Mouse (Mus musculus) heart, adult 8-10 months (tissue): ENCODE measurements around the gene Ccdc183. TPM values are rescaled to one million over a fixed set of nuclear protein-coding genes. Genes with fewer than 3 reads are reported as not detected.

Source experiments
- DNase-seq: peaks from one replicate; pipeline ENCODE4 v3.0.0; 2022; ENCODE audit warnings: low spot score
- total RNA-seq, 4 experiments: library from RNA; stranded (reverse); gene quantifications; 2 replicates each; pipeline ENCODE4 v1.2.4; 2022

Ccdc183 gene
- total RNA-seq, 4 experiments from 2014 or later = not detected

- peak; percentile 86 for DNase-seq
Observed at GRCm38 (mm10) chr2:25607761-25608622, 9.5 kb downstream of the Ccdc183 start, which contains the start of gene Rabl6. Rabl6 (minus strand) TSS chr2:25608521.

- DNase-seq = no peak
Observed at GRCm38 (mm10) chr2:25602526-25602925, 15.0 kb downstream of the Ccdc183 start.

- no peak for DNase-seq
Observed at GRCm38 (mm10) chr2:25600037-25600436, 17.4 kb downstream of the Ccdc183 start.

- no peak for DNase-seq
Observed at GRCm38 (mm10) chr2:25598749-25599148, 18.7 kb downstream of the Ccdc183 start.

GRCm38 (mm10) chr2:25596765-25597510 is 20.5 kb downstream of the Ccdc183 start:
- DNase-seq = no peak

GRCm38 (mm10) chr2:25591863-25592262 is 25.6 kb downstream of the Ccdc183 start:
- no peak for DNase-seq

GRCm38 (mm10) chr2:25588227-25588907 is 29.1 kb downstream of the Ccdc183 start:
- DNase-seq = no peak

- no peak for DNase-seq
Observed at GRCm38 (mm10) chr2:25587290-25587689, 30.2 kb downstream of the Ccdc183 start.

GRCm38 (mm10) chr2:25585601-25586000 is 31.9 kb downstream of the Ccdc183 start:
- no peak for DNase-seq

- no peak for DNase-seq
Observed at GRCm38 (mm10) chr2:25584856-25585255, 32.6 kb downstream of the Ccdc183 start.

GRCm38 (mm10) chr2:25584152-25584551 is 33.3 kb downstream of the Ccdc183 start:
- no peak for DNase-seq

- no peak for DNase-seq
Observed at GRCm38 (mm10) chr2:25583571-25583970, 33.9 kb downstream of the Ccdc183 start.

GRCm38 (mm10) chr2:25583120-25583481 is 34.4 kb downstream of the Ccdc183 start:
- DNase-seq = no peak

GRCm38 (mm10) chr2:25582466-25583119 is 34.9 kb downstream of the Ccdc183 start:
- DNase-seq = no peak

GRCm38 (mm10) chr2:25581901-25582301 is 35.6 kb downstream of the Ccdc183 start:
- no peak for DNase-seq

GRCm38 (mm10) chr2:25581294-25581864 is 36.1 kb downstream of the Ccdc183 start, which contains the start of gene Ajm1:
Ajm1 (minus strand) TSS chr2:25581757.
- DNase-seq = peak; percentile 62

GRCm38 (mm10) chr2:25580621-25581101 is 36.8 kb downstream of the Ccdc183 start:
- DNase-seq = no peak

- no peak for DNase-seq
Observed at GRCm38 (mm10) chr2:25579737-25580460, 37.6 kb downstream of the Ccdc183 start.

- DNase-seq = no peak
Observed at GRCm38 (mm10) chr2:25578796-25579736, 38.4 kb downstream of the Ccdc183 start.
